Mouse (Mus musculus) thymus, adult 2 months (tissue): ENCODE results near the gene Espn.
A peak's percentile ranks its signal among the peaks of the same experiment; 100 is the strongest.

Source experiments
- CTCF ChIP-seq: fragments of 200-500 bp; IDR thresholded peaks from 2 replicates; pipeline ENCODE4 v1.5.1; 2012; ENCODE audit warnings: mild to moderate bottlenecking, control low read depth, low read length, moderate library complexity, borderline replicate concordance; ENCODE audit not compliant: control insufficient read depth, poor library complexity, insufficient read depth; ENCODE audit errors: extremely low read depth
- POLR2A ChIP-seq: fragments of 200-500 bp; IDR thresholded peaks from 2 replicates; pipeline ENCODE4 v1.6.1; 2012; ENCODE audit warnings: mild to moderate bottlenecking, low read length, control low read depth, moderate library complexity; ENCODE audit not compliant: control insufficient read depth, poor library complexity, insufficient read depth; ENCODE audit errors: extremely low read depth

GRCm38 (mm10) chr4:152153771-152154177 lies 1.6 kb upstream of the Espn start:
- peak; percentile 94 for TF ChIP-seq CTCF
- no peak for TF ChIP-seq POLR2A
